Mouse (Mus musculus) heart, postnatal 0 days (tissue): Measurements from ENCODE around the gene Ubqln4. TPM values are rescaled to one million over a fixed set of nuclear protein-coding genes. Genes with fewer than 3 reads are reported as not detected.

Experiments
- ATAC-seq: fragments of 200-750 bp; cut with Nextera tagmentation; 2 replicates; pipeline ENCODE4 v1.8.0; 2017; ENCODE audit warnings: low read depth, moderate number of reproducible peaks, moderate library complexity; ENCODE audit not compliant: insufficient read depth
- DNase-seq: peaks from one replicate; pipeline ENCODE4 v3.0.0-alpha.2; 2016; ENCODE audit warnings: low spot score
- H3K27ac ChIP-seq: fragments of 300-500 bp; sonication (generic); 2 replicates; pipeline ENCODE4 v1.5.1; 2014; ENCODE audit warnings: low read depth, mild to moderate bottlenecking
- H3K27me3 ChIP-seq: fragments of 300-500 bp; sonication (generic); 2 replicates; pipeline ENCODE4 v1.6.1; 2014; ENCODE audit warnings: low read length, mixed read lengths; ENCODE audit not compliant: control insufficient read depth, insufficient read depth
- H3K36me3 ChIP-seq: fragments of 300-500 bp; sonication (generic); replicated peaks from 2 replicates; pipeline ENCODE4 v1.6.1; 2014; ENCODE audit warnings: low read length, mixed read lengths; ENCODE audit not compliant: control insufficient read depth, insufficient read depth
- H3K4me1 ChIP-seq: fragments of 300-500 bp; sonication (generic); 2 replicates; pipeline ENCODE4 v1.6.1; 2014; ENCODE audit warnings: antibody characterized with exemption; ENCODE audit not compliant: control insufficient read depth, insufficient read depth
- H3K4me2 ChIP-seq: fragments of 300-500 bp; sonication (generic); 2 replicates; pipeline ENCODE4 v1.6.1; 2014; ENCODE audit warnings: low read depth, mild to moderate bottlenecking, low read length, moderate library complexity
- H3K4me3 ChIP-seq: fragments of 300-500 bp; sonication (generic); 2 replicates; pipeline ENCODE4 v1.5.1; 2014; ENCODE audit warnings: low read depth, low read length
- H3K9ac ChIP-seq: fragments of 300-500 bp; sonication (generic); replicated peaks from 2 replicates; pipeline ENCODE4 v1.6.1; 2014; ENCODE audit warnings: low read depth, low read length, mixed read lengths
- H3K9me3 ChIP-seq: fragments of 300-500 bp; sonication (generic); replicated peaks from 2 replicates; pipeline ENCODE4 v1.6.1; 2016; ENCODE audit warnings: low read length; ENCODE audit not compliant: control insufficient read depth
- CTCF ChIP-seq: IDR thresholded peaks from 2 replicates; pipeline ENCODE4 v1.5.1; 2016; ENCODE audit warnings: antibody characterized with exemption, control low read depth, low read depth
- EP300 ChIP-seq: IDR thresholded peaks from 2 replicates; pipeline ENCODE4 v1.6.1; 2016; ENCODE audit warnings: antibody characterized with exemption, low read depth
- WGBS: fragments of 180-500 bp; shearing (Covaris S2); extraction: QIAGEN DNeasy Blood & Tissue Kit; methylation state at CpG from one replicate; pipeline ENCODE4 v1.1.7; 2014; 5-methylcytosine and 5-hydroxymethylcytosine counted together
- polyA plus RNA-seq: library from polyadenylated mRNA; unstranded; fragments of >200 nt; fragmentation: Nextera tagmentation; extraction: Ambion mirVana; gene quantifications from 2 replicates; pipeline ENCODE4 v1.2.1, GENCODE M21; 2015
- total RNA-seq: library from RNA; depleted of rRNA; stranded (reverse); fragments of >200 nt; gene quantifications from 2 replicates; pipeline ENCODE4 v1.2.3, GENCODE M21; 2014; ENCODE audit warnings: low replicate concordance

Gene Ubqln4
- total and polyA plus RNA-seq, 2 experiments from 2014 or later: 18.3 to 82.4 TPM

DNA sequence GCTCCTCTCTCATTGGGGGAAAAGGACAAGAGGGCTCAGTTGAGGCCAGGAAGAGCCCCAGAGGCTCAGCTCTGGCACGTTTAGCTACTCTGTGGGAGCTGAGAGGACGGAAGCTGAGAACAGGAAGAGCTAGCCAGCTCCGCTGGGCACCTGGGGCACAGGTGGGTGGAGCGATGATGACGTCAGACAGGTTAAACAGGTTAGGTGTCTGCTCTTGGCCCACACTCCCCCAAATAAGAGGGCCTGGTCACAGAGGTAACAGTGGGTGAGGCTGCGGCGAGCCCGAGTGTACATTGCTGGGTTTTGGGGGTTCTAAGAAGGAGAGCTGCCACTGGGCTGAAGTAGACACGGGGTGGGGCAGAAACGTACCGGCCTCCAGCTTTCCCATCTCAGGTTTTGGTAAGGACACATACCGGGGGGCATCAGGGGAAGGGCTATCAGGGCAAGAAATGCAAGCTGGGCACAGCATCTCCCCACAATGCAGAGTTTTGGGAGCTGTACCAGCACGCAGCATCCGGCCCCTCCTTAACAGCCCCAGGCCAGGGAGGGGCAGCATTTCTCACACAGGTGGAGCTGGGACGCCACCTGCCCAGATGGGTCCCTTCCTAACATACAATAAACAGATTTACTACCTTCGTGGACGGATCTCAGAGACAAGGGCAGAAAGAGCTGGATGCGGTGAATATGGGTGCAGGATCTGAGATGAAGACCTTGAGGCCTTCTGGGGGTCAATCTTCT, 5.2 kb upstream of the Ubqln4 start, which contains the start of gene Rab25:
Gene Rab25 (minus strand): TSS at position 121 of the 738 bp plus-strand sequence.
- H3K27ac ChIP-seq: no peak within 1 kb of the TSS
- H3K4me2 ChIP-seq: no peak within 1 kb of the TSS
- no peak within 1 kb of the TSS for H3K9ac ChIP-seq
- TF ChIP-seq EP300 (no peak), CTCF (no peak)
- no peak within 1 kb of the TSS for H3K4me3 ChIP-seq
- 60% methylated on average over 18 of the region's 18 CpGs for WGBS
- no peak for ATAC-seq
- no peaks in the 10 kb centered on the region for H3K9me3 ChIP-seq
- H3K36me3 ChIP-seq: no peaks in the 10 kb centered on the region
- peaks cover 12% of the 10 kb centered on the region for H3K4me1 ChIP-seq
- no peak for DNase-seq
- H3K27me3 ChIP-seq: no peaks in the 10 kb centered on the region

GRCm38 (mm10) chr3:88551586-88551985, 2.0 kb upstream of the Ubqln4 start:
- Histone ChIP-seq H3K36me3 (peaks cover 9% of the 10 kb centered on the region), H3K27me3 (no peaks in the 10 kb centered on the region), H3K4me3 (0 out of 2 replicates have a peak overlapping the region, but pooled peaks have one; percentile 74), H3K4me1 (peaks cover 20% of the 10 kb centered on the region), H3K9me3 (no peaks in the 10 kb centered on the region), H3K4me2 (peak overlapping the region; percentile 79), H3K27ac (no peak overlapping the region; the same call in 1 of the 2 replicates), H3K9ac (peak overlapping the region; percentile 48; the same call in 1 of the 2 replicates)
- DNase-seq (no peak), ATAC-seq (no peak)
- TF ChIP-seq CTCF (no peak), EP300 (no peak)
- WGBS: 76% methylated on average over 4 of the region's 4 CpGs

- H3K9me3 ChIP-seq: no peaks in the 10 kb centered on the region
- H3K4me2 ChIP-seq: peak overlapping the region; percentile 79
- peaks cover 20% of the 10 kb centered on the region for H3K4me1 ChIP-seq
- no peaks in the 10 kb centered on the region for H3K27me3 ChIP-seq
- peak overlapping the region; percentile 74 for H3K4me3 ChIP-seq
- TF ChIP-seq EP300 (no peak), CTCF (no peak)
- no peak for ATAC-seq
- no peak for DNase-seq
- whole genome bisulfite sequencing: 14% methylated on average over 16 of the region's 16 CpGs
- peaks cover 15% of the 10 kb centered on the region for H3K36me3 ChIP-seq
- peak overlapping the region; percentile 48 for H3K9ac ChIP-seq
- H3K27ac ChIP-seq: peak overlapping the region; percentile 96
Measured at GRCm38 (mm10) chr3:88552082-88552645, 1.4 kb upstream of the Ubqln4 start.

- H3K27me3 ChIP-seq: no peaks in the 10 kb centered on the region
- peaks cover 20% of the 10 kb centered on the region for H3K4me1 ChIP-seq
- H3K9ac ChIP-seq: peak within 1 kb of the TSS; percentile 82
- DNase-seq: peak; percentile 99
- peak within 1 kb of the TSS; percentile 96 for H3K27ac ChIP-seq
- WGBS: under 1% methylated on average over 47 of the region's 48 CpGs
- peak within 1 kb of the TSS; percentile 79 for H3K4me2 ChIP-seq
- TF ChIP-seq CTCF (no peak), EP300 (peak; percentile 46; the same call in 1 of the 2 replicates)
- H3K36me3 ChIP-seq: peaks cover 23% of the 10 kb centered on the region
- no peaks in the 10 kb centered on the region for H3K9me3 ChIP-seq
- peak; percentile 88 for ATAC-seq
- peak within 1 kb of the TSS; percentile 74 for H3K4me3 ChIP-seq
Measured at GRCm38 (mm10) chr3:88552676-88553524, 658 bp upstream of the Ubqln4 start, which contains the start of gene Lamtor2. Gene Lamtor2, minus strand, starts transcription at chr3:88553074.

- Histone ChIP-seq H3K4me3 (peak overlapping the region; percentile 74), H3K4me2 (peak overlapping the region; percentile 79), H3K9me3 (no peaks in the 10 kb centered on the region), H3K36me3 (peaks cover 34% of the 10 kb centered on the region), H3K4me1 (peaks cover 20% of the 10 kb centered on the region), H3K27me3 (no peaks in the 10 kb centered on the region), H3K27ac (peak overlapping the region; percentile 96), H3K9ac (peak overlapping the region; percentile 82)
- 0 out of 2 replicates have a peak, but pooled peaks have one; percentile 7 for TF ChIP-seq CTCF
- TF ChIP-seq EP300: no peak
- DNase-seq (peak; percentile 57), ATAC-seq (peak; percentile 9)
- WGBS: under 1% methylated on average over 33 of the region's 41 CpGs
Measured at GRCm38 (mm10) chr3:88553880-88554586, 475 bp downstream of the Ubqln4 start.
